Mouse (Mus musculus): ENCODE data around the gene Gpr85. TPM values are rescaled to one million over a fixed set of nuclear protein-coding genes. Genes with fewer than 3 reads are reported as not detected.
"Not testable (repeated sequence)": the region's sequence is repeated elsewhere in the genome, so short reads cannot be mapped to it uniquely, and the experiment has no call there.

The Gpr85 gene
- polyA plus RNA-seq, 1 experiment from 2014 or later, result 5.9 TPM

- not testable (repeated sequence) for DNase-seq (ENCODE audit: extremely low spot score, low spot score); H3K27ac ChIP-seq; H3K4me3 ChIP-seq; H3K4me1 ChIP-seq; H3K9me3 ChIP-seq; H3K36me3 ChIP-seq (replicated peaks); H3K27me3 ChIP-seq (ENCODE audit: poor library complexity, severe bottlenecking)
- WGBS, result 86% methylated on average over 1 of the region's 1 CpGs
Observed at GRCm38 (mm10) chr6:13846031-13846430, 6.3 kb upstream of the Gpr85 start.

- H3K4me3 ChIP-seq, result peak overlapping the region; percentile 68
- H3K9me3 ChIP-seq, result no peaks in the 10 kb centered on the region
- H3K4me1 ChIP-seq, result peaks cover 21% of the 10 kb centered on the region
- peaks cover 21% of the 10 kb centered on the region for H3K27me3 ChIP-seq (ENCODE audit: poor library complexity, severe bottlenecking)
- DNase-seq (ENCODE audit: extremely low spot score, low spot score), result peak; percentile 75
- H3K27ac ChIP-seq, result peak overlapping the region; percentile 93
- no peaks in the 10 kb centered on the region for H3K36me3 ChIP-seq (replicated peaks)
- under 1% methylated on average over 41 of the region's 41 CpGs for WGBS
Observed at GRCm38 (mm10) chr6:13838677-13839344, 931 bp downstream of the Gpr85 start.

GRCm38 (mm10) chr6:13837916-13838676, 1.6 kb downstream of the Gpr85 start:
- Histone ChIP-seq H3K9me3 (no peaks in the 10 kb centered on the region), H3K4me3 (peak overlapping the region; percentile 68), H3K27me3 (ENCODE audit: poor library complexity, severe bottlenecking) (peaks cover 21% of the 10 kb centered on the region), H3K27ac (peak overlapping the region; percentile 93), H3K4me1 (peaks cover 21% of the 10 kb centered on the region), H3K36me3 (replicated peaks) (no peaks in the 10 kb centered on the region)
- peak; percentile 23 for DNase-seq (ENCODE audit: extremely low spot score, low spot score)
- under 1% methylated on average over 19 of the region's 19 CpGs for WGBS

- Histone ChIP-seq H3K4me3 (peak overlapping the region; percentile 68; the same call in 1 of the 2 replicates), H3K36me3 (replicated peaks) (no peaks in the 10 kb centered on the region), H3K9me3 (no peaks in the 10 kb centered on the region), H3K27ac (no peak overlapping the region), H3K27me3 (ENCODE audit: poor library complexity, severe bottlenecking) (peaks cover 21% of the 10 kb centered on the region), H3K4me1 (peaks cover 21% of the 10 kb centered on the region)
- DNase-seq (ENCODE audit: extremely low spot score, low spot score), result no peak
- WGBS, result 76% methylated on average over 3 of the region's 3 CpGs
Observed at GRCm38 (mm10) chr6:13836967-13837570, 2.7 kb downstream of the Gpr85 start.

- Histone ChIP-seq H3K9me3 (no peaks in the 10 kb centered on the region), H3K36me3 (replicated peaks) (no peaks in the 10 kb centered on the region), H3K4me1 (peaks cover 21% of the 10 kb centered on the region), H3K27ac (0 out of 2 replicates have a peak overlapping the region, but pooled peaks have one; percentile 22), H3K4me3 (no peak overlapping the region), H3K27me3 (ENCODE audit: poor library complexity, severe bottlenecking) (peaks cover 21% of the 10 kb centered on the region)
- WGBS, result 53% methylated on average over 17 of the region's 17 CpGs
- peak; percentile 17 for DNase-seq (ENCODE audit: extremely low spot score, low spot score)
Observed at GRCm38 (mm10) chr6:13835720-13836665, 3.7 kb downstream of the Gpr85 start.

DNA sequence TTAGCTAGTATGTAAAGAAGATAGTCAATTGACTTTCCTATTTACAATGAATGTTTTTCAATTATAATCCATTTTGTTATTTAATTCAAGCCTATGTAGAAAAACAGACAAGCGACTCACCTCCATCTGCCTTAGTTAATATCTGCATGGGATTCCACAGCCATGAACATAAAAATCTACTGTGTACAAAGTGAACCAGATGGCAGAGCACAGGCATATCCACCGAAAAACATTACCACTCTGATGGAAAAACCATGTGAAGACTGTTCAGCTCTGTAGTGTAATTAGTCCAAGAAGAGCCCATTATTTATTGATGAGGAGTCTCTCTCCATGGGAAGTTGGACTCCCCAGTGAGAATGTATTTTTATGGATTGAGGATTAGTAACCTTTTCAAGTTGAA, 7.0 kb downstream of the Gpr85 start:
- Histone ChIP-seq H3K9me3 (no peaks in the 10 kb centered on the region), H3K36me3 (replicated peaks) (no peaks in the 10 kb centered on the region), H3K4me1 (peaks cover 18% of the 10 kb centered on the region), H3K27ac (no peak overlapping the region), H3K27me3 (ENCODE audit: poor library complexity, severe bottlenecking) (peaks cover 21% of the 10 kb centered on the region), H3K4me3 (no peak overlapping the region)
- 71% methylated on average over 2 of the region's 2 CpGs for WGBS
- DNase-seq (ENCODE audit: extremely low spot score, low spot score), result no peak

- WGBS, result 89% methylated on average over 1 of the region's 1 CpGs
- Histone ChIP-seq H3K36me3 (replicated peaks) (no peaks in the 10 kb centered on the region), H3K27me3 (ENCODE audit: poor library complexity, severe bottlenecking) (no peaks in the 10 kb centered on the region), H3K4me1 (no peaks in the 10 kb centered on the region), H3K4me3 (no peak overlapping the region), H3K27ac (no peak overlapping the region), H3K9me3 (no peaks in the 10 kb centered on the region)
- DNase-seq (ENCODE audit: extremely low spot score, low spot score), result no peak
Observed at GRCm38 (mm10) chr6:13828877-13829276, 10.9 kb downstream of the Gpr85 start.

GRCm38 (mm10) chr6:13816661-13817060, 23.1 kb downstream of the Gpr85 start:
- H3K36me3 ChIP-seq (replicated peaks), result no peaks in the 10 kb centered on the region
- no peak overlapping the region for H3K27ac ChIP-seq
- H3K4me1 ChIP-seq, result no peaks in the 10 kb centered on the region
- no peak overlapping the region for H3K4me3 ChIP-seq
- H3K9me3 ChIP-seq, result no peaks in the 10 kb centered on the region
- H3K27me3 ChIP-seq (ENCODE audit: poor library complexity, severe bottlenecking), result no peaks in the 10 kb centered on the region
- no peak for DNase-seq (ENCODE audit: extremely low spot score, low spot score)

DNA sequence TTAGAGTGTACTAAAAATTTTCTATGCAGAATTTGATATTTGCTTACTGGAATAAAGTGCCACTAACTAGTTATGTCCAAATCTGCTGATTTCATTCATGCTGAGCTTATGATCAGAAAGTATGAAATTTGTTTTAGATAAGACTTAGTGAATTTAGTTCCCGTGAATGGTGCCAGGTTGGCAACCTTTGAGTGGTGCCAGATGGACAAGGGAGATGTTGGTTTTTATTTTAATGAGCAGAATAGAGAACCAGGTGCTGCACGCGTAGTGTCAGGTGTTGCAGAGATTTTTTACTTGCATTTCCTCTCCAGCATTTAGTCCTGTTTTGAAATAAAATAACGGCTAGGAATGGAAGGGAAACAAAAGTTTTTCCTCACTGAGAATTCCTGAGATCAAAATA, 27.6 kb downstream of the Gpr85 start:
- H3K27me3 ChIP-seq (ENCODE audit: poor library complexity, severe bottlenecking), result no peaks in the 10 kb centered on the region
- no peak for DNase-seq (ENCODE audit: extremely low spot score, low spot score)
- 90% methylated on average over 4 of the region's 4 CpGs for WGBS
- no peaks in the 10 kb centered on the region for H3K4me1 ChIP-seq
- H3K36me3 ChIP-seq (replicated peaks), result no peaks in the 10 kb centered on the region
- no peaks in the 10 kb centered on the region for H3K9me3 ChIP-seq
- no peak overlapping the region for H3K4me3 ChIP-seq
- no peak overlapping the region for H3K27ac ChIP-seq

DNA sequence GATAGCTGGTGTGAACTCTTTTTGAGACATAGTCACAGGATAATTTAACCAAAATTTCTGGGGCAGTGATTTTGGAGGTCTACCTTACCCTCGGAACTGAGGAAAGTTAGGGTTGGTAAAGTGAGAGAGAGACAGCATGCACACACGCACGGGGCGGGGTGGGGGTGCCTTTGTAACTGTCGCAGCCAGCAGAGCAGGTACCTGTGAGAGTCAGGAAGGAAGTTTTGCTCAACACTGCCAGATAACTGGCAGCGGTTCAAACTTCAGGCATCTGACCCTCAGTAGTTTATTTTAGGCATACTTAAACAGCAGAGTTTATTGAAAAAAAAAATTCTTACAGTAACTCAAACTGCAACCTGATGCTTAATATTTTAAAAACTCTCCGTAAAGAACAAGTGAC, 39.7 kb downstream of the Gpr85 start:
- Histone ChIP-seq H3K27ac (no peak overlapping the region), H3K36me3 (replicated peaks) (no peaks in the 10 kb centered on the region), H3K4me3 (no peak overlapping the region), H3K9me3 (no peaks in the 10 kb centered on the region), H3K4me1 (no peaks in the 10 kb centered on the region), H3K27me3 (ENCODE audit: poor library complexity, severe bottlenecking) (no peaks in the 10 kb centered on the region)
- DNase-seq (ENCODE audit: extremely low spot score, low spot score), result no peak
- WGBS, result 67% methylated on average over 7 of the region's 7 CpGs

DNA sequence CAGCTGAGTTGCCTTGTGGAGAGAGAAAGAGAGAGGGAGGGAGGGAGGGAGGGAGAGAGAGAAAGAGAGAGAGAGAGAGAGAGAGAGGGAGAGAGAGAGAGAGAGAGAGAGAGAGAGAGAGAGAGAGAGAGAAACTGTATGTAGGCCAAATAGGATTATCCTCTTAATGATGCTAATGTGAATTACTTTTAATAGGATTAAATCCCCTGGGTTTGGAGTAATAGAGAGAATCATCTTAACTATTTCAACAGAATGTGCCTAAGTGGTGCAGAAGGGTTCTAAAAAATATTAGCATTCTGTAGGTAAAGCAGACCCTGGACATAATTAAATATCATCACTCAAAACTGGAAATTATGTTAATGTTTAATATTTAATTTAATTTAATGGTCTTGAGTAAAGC, 42.4 kb downstream of the Gpr85 start:
- no peaks in the 10 kb centered on the region; the same call in 1 of the 2 replicates for H3K9me3 ChIP-seq

More for the DNA sequence above, 42.4 kb downstream of the Gpr85 start:
- Histone ChIP-seq H3K4me3 (no peak overlapping the region), H3K27ac (no peak overlapping the region), H3K4me1 (no peaks in the 10 kb centered on the region), H3K27me3 (ENCODE audit: poor library complexity, severe bottlenecking) (no peaks in the 10 kb centered on the region), H3K36me3 (replicated peaks) (no peaks in the 10 kb centered on the region)
- DNase-seq (ENCODE audit: extremely low spot score, low spot score), result no peak
